Mouse (Mus musculus) thymus, adult 2 months (tissue): ENCODE data around the gene Adgrv1. TPM values are rescaled to one million over a fixed set of nuclear protein-coding genes. Genes with fewer than 3 reads are reported as not detected.
"Not testable (repeated sequence)": the region's sequence is repeated elsewhere in the genome, so short reads cannot be mapped to it uniquely, and the experiment has no call there.

ENCODE experiments used
- DNase-seq: peaks from one replicate; pipeline ENCODE4 v3.0.0; 2021
- H3K27ac ChIP-seq: fragments of 200-500 bp; 2 replicates; pipeline ENCODE4 v1.5.1; 2012; ENCODE audit warnings: low read length, control low read depth; ENCODE audit not compliant: control insufficient read depth, insufficient read depth
- H3K27me3 ChIP-seq: fragments of 200-500 bp; 2 replicates; pipeline ENCODE4 v1.6.1; 2012; ENCODE audit warnings: mild to moderate bottlenecking, low read length, moderate library complexity, mixed read lengths; ENCODE audit not compliant: control insufficient read depth, insufficient read depth
- H3K36me3 ChIP-seq: fragments of 200-500 bp; 2 replicates; pipeline ENCODE4 v1.6.1; 2012; ENCODE audit warnings: mild to moderate bottlenecking, low read length, moderate library complexity; ENCODE audit not compliant: control insufficient read depth, insufficient read depth
- H3K4me1 ChIP-seq: fragments of 200-500 bp; replicated peaks from 2 replicates; pipeline ENCODE4 v1.6.1; 2012; ENCODE audit warnings: low read length; ENCODE audit not compliant: control insufficient read depth, insufficient read depth
- H3K4me3 ChIP-seq: fragments of 200-500 bp; 2 replicates; pipeline ENCODE4 v1.5.1; 2012; ENCODE audit warnings: mild to moderate bottlenecking, low read length, control low read depth, moderate library complexity; ENCODE audit not compliant: control insufficient read depth, insufficient read depth
- CTCF ChIP-seq: fragments of 200-500 bp; IDR thresholded peaks from 2 replicates; pipeline ENCODE4 v1.5.1; 2012; ENCODE audit warnings: mild to moderate bottlenecking, control low read depth, low read length, moderate library complexity, borderline replicate concordance; ENCODE audit not compliant: control insufficient read depth, poor library complexity, insufficient read depth; ENCODE audit errors: extremely low read depth
- POLR2A ChIP-seq: fragments of 200-500 bp; IDR thresholded peaks from 2 replicates; pipeline ENCODE4 v1.6.1; 2012; ENCODE audit warnings: mild to moderate bottlenecking, low read length, control low read depth, moderate library complexity; ENCODE audit not compliant: control insufficient read depth, poor library complexity, insufficient read depth; ENCODE audit errors: extremely low read depth
- WGBS: fragments of 180-500 bp; shearing (Covaris S2); methylation state at CpG from one replicate; pipeline ENCODE4 v1.1.7; 2018; 5-methylcytosine and 5-hydroxymethylcytosine counted together
- polyA plus RNA-seq: library from polyadenylated mRNA; depleted of rRNA; stranded (reverse); fragments of >200 nt; gene quantifications from 2 replicates; pipeline ENCODE4 v1.2.3, GENCODE M21; 2012

Adgrv1 gene
- polyA plus RNA-seq, 1 experiment: 0.27 TPM

DNA sequence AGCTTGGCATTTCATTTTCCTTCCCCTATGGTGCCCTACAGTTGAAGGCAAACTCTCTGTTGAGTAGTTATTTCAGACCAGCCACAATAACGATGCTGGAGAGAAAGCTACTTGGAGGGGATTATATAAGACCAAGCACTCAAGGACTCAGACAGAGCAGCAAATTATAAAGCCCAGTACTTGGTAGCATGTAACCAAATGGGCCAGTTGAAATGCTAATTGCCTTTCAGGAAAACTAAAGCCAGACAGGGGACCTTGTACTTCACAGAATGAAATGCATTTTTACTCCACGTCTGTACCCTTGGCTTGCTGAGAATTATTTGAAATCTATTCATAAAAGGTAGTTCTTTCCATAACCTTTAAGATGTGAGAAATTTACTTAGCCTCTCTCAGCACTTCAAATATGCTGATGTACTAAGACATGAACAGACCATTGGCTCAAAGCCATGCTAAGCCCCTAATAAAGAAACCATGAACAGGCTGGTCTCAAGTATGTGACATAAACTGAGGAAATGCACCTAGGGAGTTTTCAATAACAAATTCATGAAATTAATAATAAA lies 4.2 kb downstream of the Adgrv1 start:
- 91% methylated on average over 2 of the region's 2 CpGs for WGBS
- Histone ChIP-seq H3K36me3 (no peaks in the 10 kb centered on the region), H3K4me3 (no peak overlapping the region), H3K27me3 (peaks cover 9% of the 10 kb centered on the region), H3K27ac (no peak overlapping the region), H3K4me1 (no peaks in the 10 kb centered on the region)
- TF ChIP-seq CTCF (no peak), POLR2A (no peak)
- DNase-seq: no peak

DNA sequence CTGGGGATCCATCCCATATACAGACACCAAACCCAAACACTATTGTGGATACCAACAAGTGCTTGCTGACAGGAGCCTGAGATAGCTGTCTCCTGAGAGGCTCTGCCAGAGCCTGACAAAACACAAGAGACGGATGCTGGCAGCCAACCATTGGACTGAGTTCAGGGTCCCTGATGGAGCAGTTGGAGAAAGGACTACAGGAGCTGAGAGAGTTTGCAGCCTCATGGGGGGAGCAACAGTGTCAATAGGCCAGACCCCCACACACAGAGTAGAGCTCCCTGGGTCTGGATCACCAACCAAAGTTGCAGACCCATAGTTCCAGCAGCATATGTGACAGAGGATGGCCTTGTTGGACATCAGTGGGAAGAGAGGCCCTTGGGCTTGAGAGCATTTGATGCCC lies 5.1 kb downstream of the Adgrv1 start:
- H3K4me3 ChIP-seq, H3K36me3 ChIP-seq, DNase-seq, H3K27me3 ChIP-seq, H3K4me1 ChIP-seq, H3K27ac ChIP-seq: not testable (repeated sequence)
- WGBS: 92% methylated on average over 1 of the region's 1 CpGs

DNA sequence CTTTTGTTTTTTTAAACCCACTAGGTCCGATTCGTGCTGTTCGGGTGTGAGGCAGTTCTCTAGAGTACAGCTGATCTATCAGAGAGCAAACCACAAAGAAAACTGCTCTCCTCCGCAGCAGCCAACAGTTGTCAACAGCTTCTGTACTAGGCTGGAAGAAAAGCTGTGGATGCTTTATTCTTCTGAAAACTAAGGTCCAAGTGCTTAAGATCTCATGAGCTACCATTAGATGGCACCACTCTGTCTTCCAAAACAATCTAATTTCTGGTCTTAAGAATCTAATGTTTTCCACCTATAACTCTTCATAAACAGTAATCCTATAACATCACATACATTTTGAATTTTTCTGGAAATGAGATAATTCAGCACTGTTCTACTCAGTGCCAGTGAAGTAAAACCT lies 22.6 kb downstream of the Adgrv1 start:
- no peak for DNase-seq
- WGBS: 85% methylated on average over 4 of the region's 4 CpGs
- TF ChIP-seq POLR2A (no peak), CTCF (no peak)
- Histone ChIP-seq H3K36me3 (no peaks in the 10 kb centered on the region), H3K4me3 (no peak overlapping the region), H3K27me3 (no peaks in the 10 kb centered on the region), H3K27ac (no peak overlapping the region), H3K4me1 (no peaks in the 10 kb centered on the region)

DNA sequence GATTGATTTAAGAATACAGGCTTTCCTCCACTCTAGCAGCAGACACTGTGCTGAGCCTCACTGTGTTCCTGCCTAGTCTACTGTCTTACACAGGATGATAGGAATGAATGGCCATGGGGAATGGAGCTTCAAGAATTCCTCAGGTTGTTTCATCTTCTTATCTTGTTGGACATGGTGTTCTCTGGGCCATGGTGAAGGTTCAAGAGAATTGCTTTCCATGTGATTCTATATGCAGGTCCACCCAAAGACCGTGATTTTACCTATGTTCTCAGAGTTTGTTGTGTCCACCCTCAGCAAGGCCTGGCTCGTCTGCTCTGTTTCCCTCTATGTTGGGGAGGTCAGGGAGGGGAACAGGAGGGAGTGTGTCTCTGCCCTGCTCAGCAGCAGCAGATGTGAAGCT lies 26.0 kb downstream of the Adgrv1 start:
- 85% methylated on average over 2 of the region's 2 CpGs for WGBS

DNA sequence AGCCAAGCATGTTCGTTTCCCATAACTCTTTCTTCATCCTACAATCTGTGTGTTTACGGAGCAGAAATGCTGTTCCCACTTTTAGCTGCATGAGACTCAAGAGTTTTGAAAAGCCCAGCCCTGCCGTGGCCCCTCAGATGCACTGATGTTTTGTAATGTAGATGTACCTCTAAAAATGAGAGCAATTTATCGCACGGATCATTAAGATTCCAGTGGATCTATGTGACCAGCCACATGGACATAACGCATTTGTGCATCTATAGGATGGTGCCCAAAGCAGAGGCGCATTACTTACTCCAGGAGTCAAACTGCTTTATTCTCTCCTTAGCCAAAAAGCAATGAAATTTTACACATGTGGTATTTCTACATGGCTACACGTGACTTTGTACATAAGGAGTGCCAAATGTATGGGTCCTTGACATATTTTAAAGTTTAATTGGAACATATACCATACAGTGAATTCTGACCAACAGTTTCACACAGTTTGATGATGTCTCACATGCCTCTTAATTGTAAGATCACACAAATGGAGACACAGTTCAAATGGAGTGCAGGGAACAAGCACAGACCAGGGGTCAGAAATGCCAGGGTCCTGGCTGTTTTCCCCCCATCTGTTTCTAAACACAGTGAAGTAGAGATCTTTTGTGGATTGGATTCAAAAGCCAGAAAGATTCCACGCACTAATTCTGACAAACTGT lies 35.9 kb downstream of the Adgrv1 start:
- TF ChIP-seq POLR2A: no peak
- TF ChIP-seq CTCF: no peak
- 91% methylated on average over 9 of the region's 9 CpGs for WGBS
- Histone ChIP-seq H3K4me1 (no peaks in the 10 kb centered on the region), H3K27me3 (no peaks in the 10 kb centered on the region), H3K36me3 (no peaks in the 10 kb centered on the region), H3K27ac (no peak overlapping the region), H3K4me3 (no peak overlapping the region)
- DNase-seq: no peak

More for the DNA sequence above, 26.0 kb downstream of the Adgrv1 start:
- no peak for TF ChIP-seq CTCF
- no peak for TF ChIP-seq POLR2A
- Histone ChIP-seq H3K36me3 (no peaks in the 10 kb centered on the region), H3K27me3 (no peaks in the 10 kb centered on the region), H3K4me3 (no peak overlapping the region), H3K27ac (no peak overlapping the region), H3K4me1 (no peaks in the 10 kb centered on the region)
- no peak for DNase-seq

DNA sequence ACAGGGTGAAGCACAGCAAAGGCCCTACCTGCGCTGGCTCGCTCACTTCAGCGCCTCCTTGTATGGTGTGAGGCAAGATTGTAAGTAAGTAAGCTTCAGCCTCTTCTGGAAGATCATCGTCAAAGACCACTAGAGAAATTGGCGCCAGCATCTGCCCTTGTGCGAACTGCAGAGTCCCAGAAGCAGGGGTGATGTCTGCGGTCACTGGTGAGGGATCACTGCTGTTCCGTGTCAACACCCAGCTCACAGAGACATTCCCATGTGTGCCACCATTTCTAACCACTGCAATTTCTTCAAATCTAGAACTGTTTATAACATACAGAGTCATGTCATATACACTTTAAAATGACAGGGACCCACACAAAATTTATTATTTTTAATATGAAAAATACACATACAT lies 54.3 kb downstream of the Adgrv1 start:
- Histone ChIP-seq H3K4me3 (no peak overlapping the region), H3K27me3 (no peaks in the 10 kb centered on the region), H3K36me3 (no peaks in the 10 kb centered on the region), H3K4me1 (no peaks in the 10 kb centered on the region), H3K27ac (no peak overlapping the region)
- 97% methylated on average over 8 of the region's 8 CpGs for WGBS
- TF ChIP-seq POLR2A (no peak), CTCF (no peak)
- no peak for DNase-seq
